Mouse (Mus musculus) neural tube, embryonic 15.5 days (tissue): ENCODE measurements around the gene Eif4g1. TPM values are rescaled to one million over a fixed set of nuclear protein-coding genes. Genes with fewer than 3 reads are reported as not detected.

ENCODE experiments used
- ATAC-seq: fragments of 200-750 bp; cut with Nextera tagmentation; 2 replicates; pipeline ENCODE4 v1.8.0; 2017; ENCODE audit warnings: mild to moderate bottlenecking, moderate TSS enrichment, moderate library complexity; ENCODE audit not compliant: low FRiP score
- H3K27ac ChIP-seq: fragments of 300-500 bp; sonication (generic); replicated peaks from 2 replicates; pipeline ENCODE4 v1.5.1; 2015; ENCODE audit warnings: mild to moderate bottlenecking, inconsistent platforms
- H3K27me3 ChIP-seq: fragments of 300-500 bp; sonication (generic); replicated peaks from 2 replicates; pipeline ENCODE4 v1.6.1; 2015; ENCODE audit warnings: inconsistent platforms
- H3K36me3 ChIP-seq: fragments of 300-500 bp; sonication (generic); 2 replicates; pipeline ENCODE4 v1.6.1; 2015; ENCODE audit warnings: inconsistent platforms
- H3K4me1 ChIP-seq: fragments of 300-500 bp; sonication (generic); 2 replicates; pipeline ENCODE4 v1.6.1; 2015; ENCODE audit warnings: inconsistent platforms
- H3K4me2 ChIP-seq: fragments of 300-500 bp; sonication (generic); 2 replicates; pipeline ENCODE4 v1.6.1; 2015; ENCODE audit warnings: inconsistent platforms, mild to moderate bottlenecking, moderate library complexity
- H3K4me3 ChIP-seq: fragments of 300-500 bp; sonication (generic); replicated peaks from 2 replicates; pipeline ENCODE4 v1.5.1; 2015; ENCODE audit warnings: mild to moderate bottlenecking, inconsistent platforms
- H3K9ac ChIP-seq: fragments of 300-500 bp; sonication (generic); replicated peaks from 2 replicates; pipeline ENCODE4 v1.6.1; 2015; ENCODE audit warnings: mild to moderate bottlenecking, inconsistent platforms
- H3K9me3 ChIP-seq: fragments of 300-500 bp; sonication (generic); replicated peaks from 2 replicates; pipeline ENCODE4 v1.6.1; 2016; ENCODE audit warnings: inconsistent platforms
- WGBS: fragments of 180-500 bp; shearing (Covaris S2); methylation state at CpG from one replicate; pipeline ENCODE4 v1.1.7; 2015; ENCODE audit warnings: mixed read lengths; 5-methylcytosine and 5-hydroxymethylcytosine counted together
- polyA plus RNA-seq: library from polyadenylated mRNA; unstranded; fragments of >200 nt; fragmentation: Nextera tagmentation; extraction: Ambion mirVana; gene quantifications from 2 replicates; pipeline ENCODE4 v1.2.1, GENCODE M21; 2015

Eif4g1 gene
- polyA plus RNA-seq, 1 experiment from 2014 or later: 130 TPM

DNA sequence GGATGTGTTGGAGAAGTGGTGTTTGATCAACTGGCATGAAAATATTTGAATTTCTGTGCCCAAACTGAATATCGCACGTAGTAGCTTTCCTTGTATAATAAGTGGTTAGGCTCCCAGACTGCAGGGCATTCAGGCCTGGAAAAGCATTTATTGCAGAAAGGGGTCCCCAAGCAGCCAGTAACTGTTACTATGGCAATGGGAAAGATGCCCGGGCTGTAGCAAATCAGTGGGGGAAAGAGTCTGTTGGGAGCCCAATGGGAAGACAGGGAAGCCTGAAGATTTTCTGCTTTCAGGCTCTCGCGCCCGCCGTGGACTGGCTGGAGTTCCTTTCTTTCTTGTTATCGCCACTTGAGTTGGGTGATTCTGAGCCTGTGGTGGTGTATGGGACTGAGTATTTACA lies 29.7 kb upstream of the Eif4g1 start:
- peak; percentile 74 for ATAC-seq
- H3K36me3 ChIP-seq: peaks cover 17% of the 10 kb centered on the region; the same call in 1 of the 2 replicates
- no peak overlapping the region for H3K4me3 ChIP-seq
- no peaks in the 10 kb centered on the region for H3K27me3 ChIP-seq
- H3K4me1 ChIP-seq: peaks cover 13% of the 10 kb centered on the region; the same call in 1 of the 2 replicates
- no peak overlapping the region for H3K9ac ChIP-seq
- no peaks in the 10 kb centered on the region for H3K9me3 ChIP-seq
- peak overlapping the region; percentile 29 for H3K4me2 ChIP-seq
- peak overlapping the region; percentile 38 for H3K27ac ChIP-seq
- WGBS: 52% methylated on average over 8 of the region's 8 CpGs

DNA sequence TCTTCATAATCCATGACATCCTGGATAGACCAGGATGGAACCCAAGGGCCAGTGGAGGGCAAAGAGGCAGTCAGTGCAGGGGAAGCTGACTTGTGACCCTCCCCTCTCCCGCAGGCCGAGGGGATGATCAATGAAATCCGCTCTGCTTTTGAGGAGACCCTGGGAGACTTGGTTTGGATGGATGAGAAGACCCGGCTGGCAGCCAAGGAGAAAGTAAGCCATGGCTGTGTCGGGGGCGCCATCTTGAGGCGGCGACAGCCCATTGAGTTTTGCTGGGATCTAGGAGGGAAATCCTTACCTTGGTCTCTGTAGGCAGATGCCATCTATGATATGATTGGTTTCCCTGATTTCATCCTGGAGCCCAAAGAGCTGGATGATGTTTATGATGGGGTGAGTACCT lies 26.0 kb upstream of the Eif4g1 start:
- no peak overlapping the region for H3K27ac ChIP-seq
- no peak overlapping the region for H3K9ac ChIP-seq
- H3K36me3 ChIP-seq: peaks cover 29% of the 10 kb centered on the region
- 1% methylated on average over 8 of the region's 8 CpGs for WGBS
- H3K4me2 ChIP-seq: no peak overlapping the region
- H3K4me1 ChIP-seq: peaks cover 13% of the 10 kb centered on the region; the same call in 1 of the 2 replicates
- no peaks in the 10 kb centered on the region for H3K27me3 ChIP-seq
- ATAC-seq: 0 out of 2 replicates have a peak, but pooled peaks have one; percentile 22
- no peaks in the 10 kb centered on the region for H3K9me3 ChIP-seq
- no peak overlapping the region for H3K4me3 ChIP-seq

DNA sequence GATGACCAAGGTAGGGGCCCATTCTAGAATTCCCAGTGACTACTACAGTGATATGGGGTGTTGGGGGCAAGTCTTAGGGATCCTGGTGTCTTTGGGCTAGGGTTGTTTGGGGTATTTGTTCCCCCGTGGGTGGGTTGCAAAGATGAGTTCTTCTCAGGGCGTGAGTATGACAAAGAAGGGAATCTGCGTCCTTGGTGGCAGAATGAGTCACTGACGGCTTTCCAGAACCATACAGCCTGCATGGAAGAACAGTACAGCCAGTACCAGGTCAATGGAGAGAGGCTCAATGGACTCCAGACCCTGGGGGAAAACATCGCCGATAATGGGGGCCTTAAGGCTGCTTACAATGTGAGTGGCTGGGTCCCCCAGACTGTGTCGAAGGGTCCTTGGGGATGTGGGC lies 24.2 kb upstream of the Eif4g1 start:
- no peak overlapping the region for H3K4me2 ChIP-seq
- no peaks in the 10 kb centered on the region for H3K27me3 ChIP-seq
- no peak for ATAC-seq
- no peak overlapping the region for H3K27ac ChIP-seq
- no peaks in the 10 kb centered on the region for H3K9me3 ChIP-seq
- H3K4me3 ChIP-seq: no peak overlapping the region
- peaks cover 3% of the 10 kb centered on the region; the same call in 1 of the 2 replicates for H3K4me1 ChIP-seq
- H3K9ac ChIP-seq: no peak overlapping the region
- 91% methylated on average over 7 of the region's 7 CpGs for WGBS
- H3K36me3 ChIP-seq: peaks cover 29% of the 10 kb centered on the region

DNA sequence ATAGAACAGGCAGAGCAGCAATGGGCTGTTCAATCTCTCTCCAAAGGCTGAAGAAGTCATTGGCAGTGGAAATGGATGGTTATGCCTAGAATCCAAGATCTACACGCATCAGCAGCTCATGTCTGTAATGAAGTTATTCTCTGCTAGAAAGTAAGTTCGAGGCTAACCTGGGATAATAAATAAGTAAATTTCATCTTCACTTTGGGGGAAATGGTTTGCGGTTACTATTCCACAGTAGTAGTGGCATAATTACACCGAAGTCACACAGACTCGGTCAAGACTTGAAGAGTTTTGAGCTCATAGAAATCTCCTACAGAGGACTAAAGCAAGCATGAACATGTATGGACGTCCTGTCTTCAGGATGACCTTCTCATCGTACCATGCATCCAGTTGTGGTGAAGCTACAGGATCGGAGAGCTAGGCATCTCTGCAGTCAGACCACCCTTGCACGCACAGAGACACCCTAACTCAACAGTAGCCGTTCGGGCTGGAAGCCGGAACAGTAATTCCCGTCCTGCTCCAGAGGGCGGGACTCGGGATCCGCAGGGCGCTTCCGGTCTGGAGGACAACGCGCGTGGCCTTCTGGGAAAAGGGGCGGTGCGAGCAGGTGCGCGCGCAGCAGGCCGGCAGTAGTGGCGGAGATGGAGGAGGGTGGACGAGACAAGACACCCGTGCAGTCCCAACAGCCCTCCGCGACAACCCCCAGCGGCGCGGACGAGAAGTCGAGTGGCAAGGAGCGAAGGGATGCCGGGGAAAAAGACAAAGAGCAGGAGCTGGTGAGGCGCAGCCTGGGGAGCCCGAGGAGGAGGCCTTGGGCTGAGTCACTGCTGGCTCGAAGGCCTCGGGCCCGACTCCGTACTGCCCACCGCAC lies 16.8 kb upstream of the Eif4g1 start, which contains the start of gene Psmd2:
Gene Psmd2, plus strand, starts transcription at position 577 of the 871 bp plus-strand sequence.
- WGBS: 2% methylated on average over 46 of the region's 46 CpGs
- ATAC-seq: peak; percentile 97

DNA sequence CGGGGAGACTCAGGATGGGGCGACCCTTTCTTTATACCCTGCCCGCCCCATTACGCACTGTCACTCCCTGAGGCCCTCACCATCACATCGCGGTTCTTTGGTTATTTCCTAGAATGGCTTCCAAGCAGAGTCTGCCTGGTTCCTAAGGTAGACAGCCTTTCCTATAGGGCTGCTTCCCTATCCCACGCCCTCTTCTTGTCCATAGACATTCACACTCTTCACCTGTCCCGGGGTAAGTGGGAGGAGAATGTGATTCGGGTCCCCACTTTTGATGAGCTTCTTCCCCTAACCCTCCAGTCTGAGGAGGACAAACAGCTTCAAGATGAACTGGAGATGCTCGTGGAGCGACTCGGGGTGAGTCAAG lies 16.2 kb upstream of the Eif4g1 start:
- H3K4me3 ChIP-seq: peak overlapping the region; percentile 92
- peak overlapping the region; percentile 83 for H3K27ac ChIP-seq
- no peak; the same call in 1 of the 2 replicates for ATAC-seq
- peak overlapping the region; percentile 88 for H3K4me2 ChIP-seq
- H3K9me3 ChIP-seq: no peaks in the 10 kb centered on the region
- H3K27me3 ChIP-seq: no peaks in the 10 kb centered on the region
- H3K36me3 ChIP-seq: peaks cover 28% of the 10 kb centered on the region
- peak overlapping the region; percentile 94 for H3K9ac ChIP-seq
- WGBS: 10% methylated on average over 12 of the region's 12 CpGs
- peaks cover 18% of the 10 kb centered on the region for H3K4me1 ChIP-seq

More for the DNA sequence above, 16.8 kb upstream of the Eif4g1 start, which contains the start of gene Psmd2:
- H3K9me3 ChIP-seq: no peaks in the 10 kb centered on the region
- peak within 1 kb of the TSS; percentile 88 for H3K4me2 ChIP-seq
- H3K4me3 ChIP-seq: peak within 1 kb of the TSS; percentile 92
- peaks cover 22% of the 10 kb centered on the region for H3K36me3 ChIP-seq
- H3K4me1 ChIP-seq: peaks cover 18% of the 10 kb centered on the region
- no peaks in the 10 kb centered on the region for H3K27me3 ChIP-seq
- H3K27ac ChIP-seq: peak within 1 kb of the TSS; percentile 83
- H3K9ac ChIP-seq: peak within 1 kb of the TSS; percentile 94

DNA sequence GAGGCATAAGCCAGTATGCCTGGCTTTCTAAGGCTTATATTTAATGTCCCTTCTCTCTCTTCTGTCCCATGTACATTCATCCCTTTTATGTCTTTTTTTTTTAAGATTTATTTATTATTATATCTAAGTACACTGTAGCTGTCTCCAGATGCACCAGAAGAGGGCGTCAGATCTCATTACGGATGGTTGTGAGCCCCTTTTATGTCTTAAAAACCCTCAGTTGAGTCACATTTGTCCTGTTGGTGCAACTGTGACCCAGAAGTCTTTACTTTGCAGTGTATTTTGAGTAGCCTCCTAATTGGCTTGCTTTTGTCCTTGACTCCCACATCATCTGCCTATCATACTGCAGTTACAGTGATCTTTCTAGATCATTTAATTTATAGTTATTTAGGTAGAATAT lies 14.8 kb upstream of the Eif4g1 start:
- Histone ChIP-seq H3K9ac (no peak overlapping the region), H3K4me2 (peak overlapping the region; percentile 88), H3K36me3 (peaks cover 42% of the 10 kb centered on the region), H3K27me3 (no peaks in the 10 kb centered on the region), H3K4me3 (no peak overlapping the region), H3K9me3 (no peaks in the 10 kb centered on the region), H3K27ac (no peak overlapping the region), H3K4me1 (peaks cover 18% of the 10 kb centered on the region)
- WGBS: 50% methylated on average over 2 of the region's 2 CpGs
- ATAC-seq: no peak

DNA sequence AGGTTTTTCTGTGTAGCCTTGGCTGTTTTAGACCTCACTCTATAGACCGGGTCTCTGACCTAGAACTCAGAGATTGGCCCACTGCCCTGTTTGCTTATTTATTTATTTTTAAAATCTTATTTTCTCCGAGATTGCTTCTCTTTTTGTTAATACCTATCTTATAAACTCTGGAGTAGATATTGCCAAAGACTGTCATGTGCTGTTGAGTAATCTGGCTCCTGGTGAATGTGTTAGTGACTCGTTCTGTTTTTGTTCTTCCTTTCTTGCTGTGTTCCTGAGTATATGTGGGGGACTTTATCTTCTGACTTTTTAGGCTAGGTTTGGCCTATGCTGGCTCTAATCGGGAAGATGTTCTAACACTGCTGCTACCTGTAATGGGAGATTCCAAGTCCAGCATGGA lies 10.5 kb upstream of the Eif4g1 start:
- no peak for ATAC-seq
- no peak overlapping the region for H3K9ac ChIP-seq
- no peak overlapping the region for H3K4me2 ChIP-seq
- peaks cover 85% of the 10 kb centered on the region for H3K36me3 ChIP-seq
- H3K9me3 ChIP-seq: no peaks in the 10 kb centered on the region
- 95% methylated on average over 4 of the region's 4 CpGs for WGBS
- H3K4me1 ChIP-seq: peaks cover 8% of the 10 kb centered on the region
- H3K27me3 ChIP-seq: no peaks in the 10 kb centered on the region
- no peak overlapping the region for H3K4me3 ChIP-seq
- no peak overlapping the region for H3K27ac ChIP-seq

DNA sequence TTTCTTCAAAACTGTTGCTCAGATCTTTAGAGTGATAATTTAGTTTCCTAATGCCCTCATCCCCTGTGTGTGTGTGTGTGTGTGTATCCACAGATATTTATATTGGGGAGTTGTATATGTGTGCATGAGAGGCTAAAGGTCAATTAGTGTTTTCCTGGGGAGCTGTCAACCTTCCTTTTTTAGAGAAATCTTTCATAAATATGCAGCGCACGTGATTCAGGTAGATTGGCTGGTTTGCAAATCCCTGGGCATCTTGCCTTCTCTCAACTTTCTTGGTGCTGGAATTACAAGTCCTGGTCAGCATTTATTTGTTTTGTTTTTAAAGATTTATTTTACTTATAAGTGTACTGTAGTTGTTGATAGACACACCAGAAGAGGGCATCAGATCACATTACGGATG lies 2.2 kb downstream of the Eif4g1 start:
- Histone ChIP-seq H3K27me3 (no peaks in the 10 kb centered on the region), H3K27ac (no peak overlapping the region), H3K36me3 (peaks cover 8% of the 10 kb centered on the region), H3K9me3 (no peaks in the 10 kb centered on the region), H3K9ac (no peak overlapping the region), H3K4me2 (no peak overlapping the region), H3K4me1 (peaks cover 22% of the 10 kb centered on the region), H3K4me3 (no peak overlapping the region)
- WGBS: 89% methylated on average over 3 of the region's 3 CpGs
- ATAC-seq: no peak

DNA sequence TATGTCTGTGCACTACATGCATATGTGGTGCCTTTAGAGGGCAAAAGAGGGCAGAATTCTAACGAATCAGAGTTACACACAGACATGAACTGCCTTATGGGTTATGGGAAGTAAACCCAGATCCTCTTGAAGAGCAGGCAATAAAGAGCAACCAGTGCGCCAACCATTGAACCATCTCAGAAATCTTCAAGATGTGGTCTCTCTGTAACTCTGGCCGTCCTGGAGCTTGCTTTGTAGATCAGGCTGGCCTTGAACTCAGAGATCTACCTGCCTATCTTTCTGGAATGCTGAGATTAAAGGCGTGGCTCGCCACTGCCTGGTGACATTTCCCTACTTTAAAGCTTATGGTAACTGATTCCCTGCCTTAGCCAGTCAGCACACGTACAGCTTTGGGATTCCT lies 3.8 kb downstream of the Eif4g1 start:
- no peak overlapping the region for H3K27ac ChIP-seq
- H3K27me3 ChIP-seq: no peaks in the 10 kb centered on the region
- H3K4me3 ChIP-seq: peak overlapping the region; percentile 94
- 26% methylated on average over 6 of the region's 6 CpGs for WGBS
- no peak overlapping the region for H3K9ac ChIP-seq
- H3K36me3 ChIP-seq: peaks cover 22% of the 10 kb centered on the region
- H3K4me1 ChIP-seq: peaks cover 23% of the 10 kb centered on the region
- no peak for ATAC-seq
- no peaks in the 10 kb centered on the region for H3K9me3 ChIP-seq
- H3K4me2 ChIP-seq: peak overlapping the region; percentile 97

DNA sequence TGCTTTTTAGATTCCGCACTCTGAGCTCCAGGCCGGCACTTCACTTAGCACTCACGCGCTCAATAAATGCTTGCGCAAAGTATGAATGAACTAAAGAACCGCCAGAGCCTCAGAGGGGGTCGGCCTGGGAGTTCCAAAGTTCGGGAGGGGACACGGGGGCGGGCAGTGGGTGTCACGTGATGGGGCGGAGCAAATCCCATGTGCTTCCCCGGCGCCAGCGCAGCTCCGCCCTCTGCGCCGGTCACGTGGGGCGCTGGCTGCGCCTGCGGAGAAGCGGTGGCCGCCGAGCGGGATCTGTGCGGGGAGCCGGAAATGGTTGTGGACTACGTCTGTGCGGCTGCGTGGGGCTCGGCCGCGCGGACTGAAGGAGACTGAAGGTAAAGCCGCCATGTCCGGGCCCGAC lies 4.4 kb downstream of the Eif4g1 start:
- Histone ChIP-seq H3K9ac (peak overlapping the region; percentile 89), H3K27me3 (no peaks in the 10 kb centered on the region), H3K27ac (peak overlapping the region; percentile 87), H3K9me3 (no peaks in the 10 kb centered on the region), H3K4me3 (peak overlapping the region; percentile 94), H3K4me2 (peak overlapping the region; percentile 97), H3K36me3 (peaks cover 28% of the 10 kb centered on the region), H3K4me1 (peaks cover 23% of the 10 kb centered on the region)
- WGBS: under 1% methylated on average over 31 of the region's 38 CpGs
- ATAC-seq: peak; percentile 98

DNA sequence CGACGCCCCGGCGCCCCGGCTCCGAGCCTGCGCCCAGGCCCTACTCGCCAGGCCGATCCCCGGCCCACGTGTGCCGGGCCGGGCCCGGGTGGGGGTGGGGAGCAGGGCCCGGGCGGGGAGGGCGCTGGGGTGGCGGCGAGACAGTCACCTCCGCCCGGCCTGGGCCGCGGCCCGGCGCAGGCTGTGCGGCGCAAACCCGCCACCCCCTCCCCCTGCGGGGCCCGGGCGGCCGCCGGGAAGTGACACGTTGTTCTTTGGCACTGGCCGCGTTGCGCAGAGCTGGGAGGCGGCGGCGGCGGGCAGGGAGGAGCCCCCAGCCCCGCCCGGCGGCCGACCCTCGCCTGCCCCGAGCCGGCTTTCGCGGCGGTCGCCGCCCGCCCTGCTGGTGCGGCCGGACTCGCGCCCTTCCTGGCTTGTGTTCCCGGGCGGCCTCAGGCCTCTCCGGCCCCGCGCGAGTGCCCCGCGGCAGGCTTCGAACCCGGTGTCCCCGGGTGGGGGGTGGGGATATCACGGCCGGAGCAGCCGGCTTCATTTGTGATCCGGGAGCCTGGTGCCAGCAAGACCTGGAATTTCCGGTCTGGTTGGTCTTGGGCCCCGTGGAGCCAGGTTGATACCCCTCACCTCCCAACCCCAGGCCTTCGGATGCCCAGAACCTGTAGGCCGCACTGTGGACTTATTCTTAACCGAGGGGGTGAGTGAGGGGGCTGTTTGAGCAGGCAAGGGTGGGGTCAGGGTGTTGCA lies 5.0 kb downstream of the Eif4g1 start:
- H3K9ac ChIP-seq: peak overlapping the region; percentile 89
- H3K4me2 ChIP-seq: peak overlapping the region; percentile 97
- peaks cover 26% of the 10 kb centered on the region for H3K4me1 ChIP-seq
- peaks cover 34% of the 10 kb centered on the region for H3K36me3 ChIP-seq
- H3K9me3 ChIP-seq: no peaks in the 10 kb centered on the region
- ATAC-seq: peak; percentile 84
- H3K27ac ChIP-seq: peak overlapping the region; percentile 87
- H3K27me3 ChIP-seq: no peaks in the 10 kb centered on the region
- peak overlapping the region; percentile 94 for H3K4me3 ChIP-seq
- WGBS: 1% methylated on average over 51 of the region's 78 CpGs
